Mouse (Mus musculus): Measurements from ENCODE around the gene Suclg2. TPM values are rescaled to one million over a fixed set of nuclear protein-coding genes. Genes with fewer than 3 reads are reported as not detected.

Gene Suclg2
- polyA plus RNA-seq, 1 experiment from 2014 or later = 46.5 TPM

GRCm38 (mm10) chr6:95545714-95546113 lies 172.9 kb downstream of the Suclg2 start:
- Histone ChIP-seq H3K4me2 (no peak overlapping the region), H3K4me1 (no peaks in the 10 kb centered on the region), H3K36me3 (no peaks in the 10 kb centered on the region), H3K4me3 (no peak overlapping the region), H3K9ac (no peak overlapping the region), H3K27me3 (no peaks in the 10 kb centered on the region), H3K9me3 (no peaks in the 10 kb centered on the region), H3K27ac (no peak overlapping the region)
- no peak for ATAC-seq (ENCODE audit: insufficient number of reproducible peaks, low FRiP score, low TSS enrichment, low read depth)

- no peak for ATAC-seq (ENCODE audit: insufficient number of reproducible peaks, low FRiP score, low TSS enrichment, low read depth)
- no peak overlapping the region for H3K9ac ChIP-seq
- no peaks in the 10 kb centered on the region for H3K9me3 ChIP-seq
- no peaks in the 10 kb centered on the region for H3K4me1 ChIP-seq
- WGBS = 86% methylated on average over 3 of the region's 3 CpGs
- H3K36me3 ChIP-seq = no peaks in the 10 kb centered on the region
- H3K27me3 ChIP-seq = no peaks in the 10 kb centered on the region
- H3K4me3 ChIP-seq = no peak overlapping the region
- no peak overlapping the region for H3K27ac ChIP-seq
- H3K4me2 ChIP-seq = no peak overlapping the region
Observed at GRCm38 (mm10) chr6:95545296-95545695, 173.3 kb downstream of the Suclg2 start.

GRCm38 (mm10) chr6:95535191-95535590 lies 183.4 kb downstream of the Suclg2 start:
- Histone ChIP-seq H3K9ac (no peak overlapping the region), H3K4me2 (no peak overlapping the region), H3K4me3 (no peak overlapping the region), H3K36me3 (no peaks in the 10 kb centered on the region), H3K4me1 (no peaks in the 10 kb centered on the region), H3K27ac (no peak overlapping the region), H3K27me3 (no peaks in the 10 kb centered on the region), H3K9me3 (no peaks in the 10 kb centered on the region)
- ATAC-seq (ENCODE audit: insufficient number of reproducible peaks, low FRiP score, low TSS enrichment, low read depth) = no peak
- WGBS = 75% methylated on average over 3 of the region's 3 CpGs

- Histone ChIP-seq H3K4me1 (no peaks in the 10 kb centered on the region), H3K9me3 (no peaks in the 10 kb centered on the region), H3K4me3 (no peak overlapping the region), H3K36me3 (no peaks in the 10 kb centered on the region), H3K27me3 (no peaks in the 10 kb centered on the region), H3K27ac (no peak overlapping the region), H3K4me2 (no peak overlapping the region), H3K9ac (no peak overlapping the region)
- 34% methylated on average over 2 of the region's 2 CpGs for WGBS
- no peak for ATAC-seq (ENCODE audit: insufficient number of reproducible peaks, low FRiP score, low TSS enrichment, low read depth)
Observed at GRCm38 (mm10) chr6:95519846-95520245, 198.8 kb downstream of the Suclg2 start.

GRCm38 (mm10) chr6:95518406-95518805 lies 200.2 kb downstream of the Suclg2 start:
- no peak for ATAC-seq (ENCODE audit: insufficient number of reproducible peaks, low FRiP score, low TSS enrichment, low read depth)
- H3K4me2 ChIP-seq = no peak overlapping the region
- H3K36me3 ChIP-seq = no peaks in the 10 kb centered on the region
- H3K4me3 ChIP-seq = no peak overlapping the region
- H3K27ac ChIP-seq = no peak overlapping the region
- no peaks in the 10 kb centered on the region for H3K27me3 ChIP-seq
- no peaks in the 10 kb centered on the region for H3K9me3 ChIP-seq
- WGBS = 78% methylated on average over 2 of the region's 2 CpGs
- H3K4me1 ChIP-seq = peaks cover 3% of the 10 kb centered on the region; the same call in 1 of the 2 replicates
- no peak overlapping the region for H3K9ac ChIP-seq

GRCm38 (mm10) chr6:95515721-95516120 lies 202.9 kb downstream of the Suclg2 start:
- Histone ChIP-seq H3K4me3 (no peak overlapping the region), H3K27ac (no peak overlapping the region), H3K36me3 (no peaks in the 10 kb centered on the region), H3K27me3 (no peaks in the 10 kb centered on the region), H3K4me2 (no peak overlapping the region), H3K9me3 (no peaks in the 10 kb centered on the region), H3K9ac (no peak overlapping the region), H3K4me1 (peaks cover 3% of the 10 kb centered on the region; the same call in 1 of the 2 replicates)
- 88% methylated on average over 5 of the region's 5 CpGs for WGBS
- ATAC-seq (ENCODE audit: insufficient number of reproducible peaks, low FRiP score, low TSS enrichment, low read depth) = no peak

GRCm38 (mm10) chr6:95514726-95515125 lies 203.9 kb downstream of the Suclg2 start:
- no peak for ATAC-seq (ENCODE audit: insufficient number of reproducible peaks, low FRiP score, low TSS enrichment, low read depth)
- Histone ChIP-seq H3K9me3 (no peaks in the 10 kb centered on the region), H3K9ac (no peak overlapping the region), H3K27ac (no peak overlapping the region), H3K4me3 (no peak overlapping the region), H3K27me3 (no peaks in the 10 kb centered on the region), H3K36me3 (no peaks in the 10 kb centered on the region), H3K4me1 (peaks cover 3% of the 10 kb centered on the region; the same call in 1 of the 2 replicates), H3K4me2 (no peak overlapping the region)
- 79% methylated on average over 10 of the region's 10 CpGs for WGBS

- no peaks in the 10 kb centered on the region for H3K27me3 ChIP-seq
- 93% methylated on average over 1 of the region's 1 CpGs for WGBS
- no peak overlapping the region for H3K27ac ChIP-seq
- H3K4me1 ChIP-seq = peaks cover 3% of the 10 kb centered on the region; the same call in 1 of the 2 replicates
- H3K9ac ChIP-seq = no peak overlapping the region
- no peak overlapping the region for H3K4me3 ChIP-seq
- H3K36me3 ChIP-seq = no peaks in the 10 kb centered on the region
- H3K9me3 ChIP-seq = no peaks in the 10 kb centered on the region
- no peak overlapping the region for H3K4me2 ChIP-seq
- no peak for ATAC-seq (ENCODE audit: insufficient number of reproducible peaks, low FRiP score, low TSS enrichment, low read depth)
Observed at GRCm38 (mm10) chr6:95511689-95512088, 206.9 kb downstream of the Suclg2 start.

GRCm38 (mm10) chr6:95500771-95501170 lies 217.8 kb downstream of the Suclg2 start:
- no peak overlapping the region for H3K9ac ChIP-seq
- ATAC-seq (ENCODE audit: insufficient number of reproducible peaks, low FRiP score, low TSS enrichment, low read depth) = no peak
- no peak overlapping the region for H3K4me3 ChIP-seq

GRCm38 (mm10) chr6:95499639-95500038 lies 219.0 kb downstream of the Suclg2 start:
- no peak overlapping the region for H3K4me3 ChIP-seq
- H3K27ac ChIP-seq = no peak overlapping the region
- H3K36me3 ChIP-seq = no peaks in the 10 kb centered on the region
- no peaks in the 10 kb centered on the region for H3K9me3 ChIP-seq
- no peak overlapping the region for H3K4me2 ChIP-seq
- H3K9ac ChIP-seq = no peak overlapping the region
- no peak for ATAC-seq (ENCODE audit: insufficient number of reproducible peaks, low FRiP score, low TSS enrichment, low read depth)
- H3K27me3 ChIP-seq = no peaks in the 10 kb centered on the region
- 0 out of 2 replicates have a peak, but pooled peaks cover 8% of the 10 kb centered on the region for H3K4me1 ChIP-seq
- 80% methylated on average over 5 of the region's 5 CpGs for WGBS

More at GRCm38 (mm10) chr6:95500771-95501170, 217.8 kb downstream of the Suclg2 start:
- Histone ChIP-seq H3K4me2 (no peak overlapping the region), H3K9me3 (no peaks in the 10 kb centered on the region), H3K27ac (no peak overlapping the region), H3K27me3 (no peaks in the 10 kb centered on the region), H3K36me3 (no peaks in the 10 kb centered on the region), H3K4me1 (0 out of 2 replicates have a peak, but pooled peaks cover 8% of the 10 kb centered on the region)
- WGBS = 66% methylated on average over 5 of the region's 5 CpGs

GRCm38 (mm10) chr6:95492216-95492956 lies 226.2 kb downstream of the Suclg2 start:
- H3K9me3 ChIP-seq = no peaks in the 10 kb centered on the region
- WGBS = 69% methylated on average over 8 of the region's 8 CpGs
- no peak overlapping the region for H3K4me3 ChIP-seq
- H3K4me2 ChIP-seq = no peak overlapping the region
- ATAC-seq (ENCODE audit: insufficient number of reproducible peaks, low FRiP score, low TSS enrichment, low read depth) = no peak
- no peak overlapping the region for H3K27ac ChIP-seq
- no peak overlapping the region for H3K9ac ChIP-seq
- H3K36me3 ChIP-seq = no peaks in the 10 kb centered on the region
- no peaks in the 10 kb centered on the region for H3K27me3 ChIP-seq
- 0 out of 2 replicates have a peak, but pooled peaks cover 7% of the 10 kb centered on the region for H3K4me1 ChIP-seq

GRCm38 (mm10) chr6:95491043-95491442 lies 227.6 kb downstream of the Suclg2 start:
- Histone ChIP-seq H3K4me1 (0 out of 2 replicates have a peak, but pooled peaks cover 7% of the 10 kb centered on the region), H3K9me3 (no peaks in the 10 kb centered on the region), H3K36me3 (no peaks in the 10 kb centered on the region), H3K27ac (no peak overlapping the region), H3K4me3 (no peak overlapping the region), H3K4me2 (no peak overlapping the region), H3K9ac (no peak overlapping the region), H3K27me3 (no peaks in the 10 kb centered on the region)
- no peak for ATAC-seq (ENCODE audit: insufficient number of reproducible peaks, low FRiP score, low TSS enrichment, low read depth)
- WGBS = 46% methylated on average over 2 of the region's 2 CpGs

Measured in limb, embryonic 15.5 days (tissue).